ENCODE assay signal across 8 mouse cellular contexts in genomic region chr17:84512516-84513085, GRCm38 (mm10). TPM values are rescaled to one million over a fixed set of nuclear protein-coding genes. Genes with fewer than 3 reads are reported as not detected.
DNase-seq lines count a peak whose midpoint lies in the region; ATAC-seq lines count a peak whose summit lies in the region.

No protein-coding gene starts in this region.

- no peaks in the 10 kb centered on the region for H3K9me3 ChIP-seq in heart, embryonic 14.5 days (ENCODE audit: control insufficient read depth, low read length)
- H3K9me3 ChIP-seq in hindbrain, embryonic 16.5 days (ENCODE audit: control insufficient read depth, low read length) = no peaks in the 10 kb centered on the region

- H3K27ac ChIP-seq in heart, embryonic 14.5 days (replicated peaks in 1 of 2; ENCODE audit: control insufficient read depth in 1 of 2, insufficient read depth in 1 of 2, low read depth in 2 of 2, low read length in 2 of 2) = no peak overlapping the region
- no peak overlapping the region for H3K27ac ChIP-seq in hindbrain, embryonic 16.5 days (ENCODE audit: low read depth, low read length)

- peaks cover 8 to 9% of the 10 kb centered on the region in 2 experiments for H3K4me1 ChIP-seq in heart, embryonic 14.5 days (ENCODE audit: control insufficient read depth in 2 of 2, insufficient read depth in 2 of 2, low read length in 2 of 2)
- peaks cover 16% of the 10 kb centered on the region for H3K4me1 ChIP-seq in hindbrain, embryonic 16.5 days (ENCODE audit: control insufficient read depth, insufficient read depth, low read depth, low read length)

- no peak for ATAC-seq in heart, embryonic 14.5 days (ENCODE audit: insufficient number of reproducible peaks, insufficient read depth, low FRiP score, low read depth)
- ATAC-seq in hindbrain, embryonic 16.5 days = peak; percentile 40
- no peak for ATAC-seq in inflammation-experienced regulatory T-cells, adult 6 months

- H3K9ac ChIP-seq in heart, embryonic 14.5 days (ENCODE audit: low read length) = peak overlapping the region; percentile 76
- H3K9ac ChIP-seq in hindbrain, embryonic 16.5 days (ENCODE audit: low read depth, low read length) = peak overlapping the region; percentile 83

- DNase-seq in heart, adult 9 months (ENCODE audit: low spot score in 2 of 2) = no peak
- DNase-seq in embryo, embryonic 11 days = peak; percentile 47
- DNase-seq in lung, postnatal 36 days = peak; percentile 38
- no peak for DNase-seq in thymus, postnatal 4 days
- DNase-seq in T-cell, adult 2 months (ENCODE audit: low spot score) = no peak

- peak overlapping the region; percentile 68 to 76 for H3K4me3 ChIP-seq in heart, embryonic 14.5 days (ENCODE audit: control insufficient read depth in 1 of 2, insufficient read depth in 1 of 2, low read depth in 1 of 2, low read length in 2 of 2)
- peak overlapping the region; percentile 89 for H3K4me3 ChIP-seq in hindbrain, embryonic 16.5 days (ENCODE audit: low read length)

- H3K27me3 ChIP-seq in heart, embryonic 14.5 days (ENCODE audit: control insufficient read depth, insufficient read depth, low read length) = no peaks in the 10 kb centered on the region
- no peaks in the 10 kb centered on the region for H3K27me3 ChIP-seq in hindbrain, embryonic 16.5 days (replicated peaks; ENCODE audit: control insufficient read depth, insufficient read depth, low read length)

- H3K36me3 ChIP-seq in heart, embryonic 14.5 days (ENCODE audit: control insufficient read depth, insufficient read depth, low read length) = no peaks in the 10 kb centered on the region
- no peaks in the 10 kb centered on the region for H3K36me3 ChIP-seq in hindbrain, embryonic 16.5 days (ENCODE audit: control insufficient read depth, insufficient read depth, low read length)

- WGBS in heart, embryonic 14.5 days = 31% methylated on average over 4 of the region's 4 CpGs
- WGBS in hindbrain, embryonic 16.5 days = 37% methylated on average over 4 of the region's 4 CpGs

- H3K4me2 ChIP-seq in heart, embryonic 14.5 days (ENCODE audit: low read length) = peak overlapping the region; percentile 99
- H3K4me2 ChIP-seq in hindbrain, embryonic 16.5 days (ENCODE audit: low read length) = peak overlapping the region; percentile 98

RNA-seq across cellular contexts. Expression of gene Plekhh2, which starts 0.9 kb away (rescaled TPM):
- polyA plus RNA-seq in heart, embryonic 14.5 days (2014; fragmentation: Nextera tagmentation; extraction: Ambion mirVana) = 2.5 and 2.7 TPM in 2 replicates
- polyA plus RNA-seq in hindbrain, embryonic 16.5 days (2015; fragmentation: Nextera tagmentation; extraction: Ambion mirVana) = 1.2 and 2.1 TPM in 2 replicates
- polyA plus RNA-seq in inflammation-experienced regulatory T-cells, adult 6 months (2017; shearing (Covaris generic)) = not detected

RNA-seq across cellular contexts. Expression of gene Thada, which starts 46.6 kb away (rescaled TPM):
- 7.0 and 8.1 TPM in 2 replicates for polyA plus RNA-seq in heart, embryonic 14.5 days (2014; fragmentation: Nextera tagmentation; extraction: Ambion mirVana)
- 5.1 and 6.8 TPM in 2 replicates for polyA plus RNA-seq in hindbrain, embryonic 16.5 days (2015; fragmentation: Nextera tagmentation; extraction: Ambion mirVana)
- polyA plus RNA-seq in inflammation-experienced regulatory T-cells, adult 6 months (2017; shearing (Covaris generic)) = 100 to 1,000 TPM in 2 of 3 experiments, 10 to 100 TPM in 1; 19.3 to 113 (median 105) TPM

Comparison
In these comparisons a context has a peak if more than half of its experiments do, and no peak if none do; other contexts are left out.
1. DNase-seq: peak in embryo, embryonic 11 days (single experiment) and lung, postnatal 36 days (single experiment); none in heart, adult 9 months (0 of 2), thymus, postnatal 4 days (single experiment) and T-cell, adult 2 months (single experiment).